Mouse (Mus musculus) adrenal gland, adult 18-20 months (tissue): ENCODE measurements at regions not wholly inside any gene's neighbourhood (a gene's known extent, or its start where the extent isn't known, plus 50 kb on each side); places are given as distances from the start of the nearest gene placed in this dataset.
A peak's percentile ranks its signal among the peaks of the same experiment; 100 is the strongest.

Source experiments
- DNase-seq, 2 experiments: peaks; one replicate each; pipeline ENCODE4 v3.0.0; 2021 to 2022; ENCODE audit warnings: low spot score in 2 of 2

GRCm38 (mm10) chr9:23024061-23024460 lies 198.8 kb upstream of the Bmper start:
- DNase-seq, result no peak

DNA sequence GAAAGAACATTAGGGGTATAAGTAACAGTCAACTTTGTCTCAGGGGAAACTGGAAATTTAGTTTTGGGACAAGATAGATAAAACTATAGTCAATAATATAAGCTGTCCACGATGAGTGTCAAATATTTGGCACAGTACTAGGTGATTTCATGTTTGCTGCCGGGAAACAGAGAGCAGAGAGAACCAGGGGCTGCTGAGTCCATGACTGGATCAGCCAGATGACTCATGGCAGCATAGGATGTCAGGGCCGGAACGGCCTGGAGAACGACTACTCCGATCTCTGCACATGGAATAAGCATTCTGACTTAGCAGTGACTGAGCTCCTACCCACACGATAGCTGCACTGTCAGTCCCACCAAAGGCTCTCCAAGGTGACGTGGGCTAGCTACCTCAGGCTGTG lies 197.6 kb upstream of the Bmper start:
- no peak for DNase-seq

DNA sequence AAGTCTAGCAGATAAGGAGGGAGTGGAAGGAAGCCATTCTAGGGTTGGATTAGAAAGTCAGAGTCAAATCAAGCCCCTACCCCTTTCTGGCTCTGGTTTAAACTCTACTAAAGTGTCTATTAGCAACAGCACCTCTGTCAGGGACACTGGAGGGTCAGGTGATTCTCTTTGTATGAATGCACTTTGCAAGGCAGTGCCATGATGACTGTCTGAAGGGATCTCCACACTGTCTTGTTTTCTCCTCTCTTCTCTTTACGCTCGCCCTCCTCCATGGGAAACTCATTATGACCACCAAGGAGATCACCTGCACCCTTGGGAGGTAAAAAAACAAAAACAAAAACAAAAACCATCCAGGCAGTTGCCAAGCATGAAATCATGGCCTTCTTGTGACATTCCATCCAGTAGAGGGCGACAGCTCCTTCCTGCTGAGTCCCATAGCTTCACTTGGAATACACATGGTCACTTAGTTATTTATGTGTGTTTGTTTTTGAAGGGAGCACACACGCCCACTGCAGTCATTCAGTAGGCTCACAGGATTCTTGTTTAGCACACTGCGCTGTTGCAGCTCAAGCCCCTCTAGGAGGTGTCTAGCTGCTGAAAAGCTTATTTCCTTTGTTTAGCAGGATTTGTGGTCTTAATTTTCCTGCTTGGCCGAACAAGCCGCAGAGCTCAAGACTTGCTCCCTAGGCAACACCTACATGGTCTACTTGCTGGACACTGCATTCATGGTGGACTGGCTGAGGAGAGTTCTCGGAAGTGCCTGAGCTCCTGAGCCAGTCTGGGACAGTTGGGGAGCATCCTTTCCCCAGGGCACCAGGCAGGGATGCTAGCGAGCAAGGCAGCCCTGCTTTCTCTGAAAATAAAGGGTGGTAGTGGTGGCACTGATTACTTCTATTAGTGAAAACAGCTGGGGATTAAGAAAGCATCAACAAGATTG lies 195.2 kb upstream of the Bmper start:
- peak; percentile 65 to 67 for DNase-seq

DNA sequence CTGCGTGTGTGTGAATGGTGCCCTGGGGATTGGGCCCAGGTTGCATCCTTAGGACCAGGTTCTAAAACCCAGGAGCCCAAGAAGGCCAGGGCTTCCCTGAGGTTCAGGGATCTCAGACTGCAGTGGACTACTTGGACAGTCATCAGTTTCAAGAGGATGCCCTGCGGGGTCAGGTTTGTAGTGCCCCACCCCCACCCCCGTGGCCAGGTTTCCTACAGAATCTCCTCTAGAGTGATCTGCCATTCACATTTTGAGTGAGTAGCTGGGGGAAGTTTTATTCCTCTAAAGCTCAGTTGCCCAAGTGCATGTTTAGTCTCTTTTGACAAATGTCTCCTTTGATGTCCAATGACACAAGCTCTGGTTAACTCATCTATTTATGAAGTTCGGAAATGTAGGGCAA lies 193.5 kb upstream of the Bmper start:
- no peak for DNase-seq

DNA sequence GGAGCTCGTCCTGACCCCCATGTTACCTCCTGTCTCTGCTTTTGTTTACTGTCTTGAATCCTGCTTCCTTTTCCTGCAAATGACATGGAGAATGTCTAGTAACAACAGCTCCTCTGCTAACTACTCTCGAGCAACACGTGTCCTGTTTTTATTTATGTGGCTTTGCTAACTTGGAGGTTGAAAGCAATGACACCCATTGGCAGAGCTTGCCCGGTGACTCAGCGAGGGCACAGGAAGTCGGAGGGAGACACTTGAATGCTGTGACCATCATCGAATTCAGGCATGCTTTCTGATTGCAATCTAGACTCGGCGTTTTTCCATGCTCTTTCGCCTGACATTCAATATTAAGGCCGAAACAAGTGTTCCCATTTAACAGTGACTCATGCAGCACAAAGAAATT lies 192.7 kb upstream of the Bmper start:
- DNase-seq, result peak in 1 of 2 experiments; percentile 38

DNA sequence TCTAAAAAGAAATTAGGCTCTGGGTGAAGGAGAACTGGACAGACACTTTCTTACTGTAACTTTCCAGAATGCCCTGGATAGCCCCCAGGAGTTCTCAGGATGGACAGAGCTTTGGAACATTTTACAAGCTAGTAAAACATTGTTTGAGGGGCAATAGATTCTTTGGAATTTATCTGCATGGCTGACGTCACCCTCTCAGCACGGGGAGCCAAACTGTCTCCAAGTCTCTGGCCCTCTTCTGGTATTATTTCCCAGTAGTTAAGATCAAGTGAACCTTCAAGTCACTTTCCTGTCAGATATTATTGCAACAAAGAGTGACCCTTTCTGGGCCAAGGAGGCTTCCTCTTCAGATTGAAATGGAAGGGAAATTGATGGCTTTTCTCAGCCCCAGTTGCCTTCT lies 192.3 kb upstream of the Bmper start:
- DNase-seq, result no peak

DNA sequence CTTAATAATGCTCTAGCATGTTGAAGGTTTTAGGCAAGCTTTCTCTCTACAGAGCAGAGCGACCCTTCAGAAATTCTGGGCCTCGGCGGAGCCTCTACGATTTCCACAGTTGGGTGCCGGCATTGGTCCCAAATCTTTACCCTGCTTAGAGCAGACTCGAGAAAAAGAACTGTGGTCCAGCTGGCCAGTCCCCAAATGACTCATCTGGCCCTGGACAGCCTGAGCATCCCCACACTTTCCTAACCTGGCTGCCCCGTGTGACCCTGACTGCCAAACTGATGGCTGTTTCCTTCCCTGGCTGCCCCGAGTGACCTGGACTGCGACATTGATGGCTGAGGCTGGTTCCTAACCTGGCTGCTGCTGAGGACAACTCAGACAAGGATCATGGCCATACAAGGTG lies 191.0 kb upstream of the Bmper start:
- DNase-seq, result peak in 1 of 2 experiments; percentile 37

- no peak for DNase-seq
Observed at GRCm38 (mm10) chr9:23035306-23035705, 187.6 kb upstream of the Bmper start.

GRCm38 (mm10) chr9:23035901-23036610 lies 186.8 kb upstream of the Bmper start:
- DNase-seq, result no peak

- no peak for DNase-seq
Observed at GRCm38 (mm10) chr9:23037513-23037914, 185.4 kb upstream of the Bmper start.

GRCm38 (mm10) chr9:23039588-23039987 lies 183.3 kb upstream of the Bmper start:
- no peak for DNase-seq

DNA sequence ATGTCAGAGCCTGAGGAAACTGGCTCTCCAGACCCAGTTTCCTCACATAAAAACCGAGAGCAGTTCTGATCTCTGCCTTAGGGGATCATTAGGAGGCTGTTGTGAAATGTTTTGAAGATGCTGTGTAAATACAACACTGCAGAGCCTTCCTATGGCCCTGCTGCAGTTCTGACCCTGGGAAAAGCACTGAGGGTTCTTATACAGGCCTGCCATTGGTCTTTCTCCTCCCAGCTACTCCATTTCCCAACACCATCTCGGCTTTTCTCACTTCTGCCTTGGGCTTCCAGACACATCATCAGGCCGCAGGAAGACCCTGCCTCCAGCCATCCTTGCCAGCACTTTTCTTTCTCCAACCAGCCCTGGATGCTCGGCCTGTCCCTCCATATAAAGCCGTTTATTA lies 181.9 kb upstream of the Bmper start:
- DNase-seq, result no peak

- peak; percentile 38 to 52 for DNase-seq
Observed at GRCm38 (mm10) chr9:23041537-23042472, 181.1 kb upstream of the Bmper start.

DNA sequence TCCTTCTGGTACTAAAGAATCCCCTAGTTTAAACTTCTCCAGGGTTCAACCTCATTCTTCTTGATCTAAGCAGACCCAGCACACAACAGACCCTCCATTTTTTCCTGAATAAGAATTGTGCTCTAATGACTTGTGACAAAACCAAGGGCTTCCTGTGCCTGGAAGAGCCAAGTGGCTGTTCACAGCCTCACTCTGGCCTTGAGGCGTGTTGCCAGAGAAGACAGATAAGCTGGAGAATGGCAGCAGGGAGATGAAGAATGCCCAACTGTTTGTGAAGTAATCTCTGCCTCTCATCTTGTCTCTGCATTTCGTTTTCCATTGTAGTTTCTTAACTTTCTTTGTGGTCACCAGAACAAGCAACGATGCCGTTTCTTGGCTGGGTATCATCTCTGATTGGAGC lies 179.9 kb upstream of the Bmper start:
- no peak for DNase-seq

DNA sequence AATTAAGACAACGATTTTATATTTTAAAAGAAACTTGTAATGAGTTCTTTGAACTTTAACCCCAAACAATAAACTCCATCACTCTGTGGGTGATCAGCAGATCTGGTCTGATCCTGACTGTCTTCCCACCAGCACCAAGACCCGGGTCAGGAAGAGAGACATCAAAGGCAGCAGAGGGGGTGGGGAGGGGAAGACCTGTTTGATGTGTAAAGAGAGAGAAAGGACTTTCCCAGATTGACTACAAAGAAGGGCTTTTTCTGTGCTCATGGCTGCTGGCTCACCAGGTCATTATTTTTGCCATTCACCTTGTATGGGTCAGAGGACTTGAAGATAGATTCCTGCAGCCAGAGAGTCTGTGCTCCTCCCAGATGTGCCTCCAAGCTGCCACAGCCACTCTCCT lies 177.4 kb upstream of the Bmper start:
- DNase-seq, result no peak

DNA sequence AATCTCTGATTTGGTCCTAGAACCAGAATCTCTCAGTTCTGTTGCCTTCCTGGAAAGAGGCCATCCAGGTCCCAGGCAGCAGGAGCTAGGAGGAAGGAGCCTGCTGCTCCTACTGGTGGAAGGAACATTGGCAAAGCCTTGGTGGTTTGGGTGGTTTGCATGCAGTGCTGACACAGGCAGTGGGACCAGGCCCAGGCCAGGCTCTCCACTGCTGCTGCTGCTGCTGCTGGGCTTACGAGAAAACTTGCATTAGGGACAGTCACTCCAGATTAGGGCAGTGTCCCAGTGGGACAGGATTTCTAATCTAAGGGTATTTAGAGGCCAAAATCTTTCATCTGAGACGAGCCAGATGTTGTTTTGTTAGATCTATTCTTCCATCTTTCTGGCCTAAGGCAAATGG lies 172.1 kb upstream of the Bmper start:
- no peak for DNase-seq

- no peak for DNase-seq
Observed at GRCm38 (mm10) chr9:23059526-23059925, 163.3 kb upstream of the Bmper start.

- no peak for DNase-seq
Observed at GRCm38 (mm10) chr9:23060526-23060925, 162.3 kb upstream of the Bmper start.

GRCm38 (mm10) chr9:23061179-23061929 lies 161.5 kb upstream of the Bmper start:
- no peak for DNase-seq

- no peak for DNase-seq
Observed at GRCm38 (mm10) chr9:23062057-23062655, 160.7 kb upstream of the Bmper start.
